Mouse (Mus musculus): ENCODE measurements around the gene Yrdc. TPM values are rescaled to one million over a fixed set of nuclear protein-coding genes. Genes with fewer than 3 reads are reported as not detected.

The Yrdc gene
- polyA plus RNA-seq, 1 experiment from 2014 or later: 39.6 TPM

- Histone ChIP-seq H3K4me1 (peaks cover 9% of the 10 kb centered on the region), H3K9me3 (no peaks in the 10 kb centered on the region), H3K36me3 (no peaks in the 10 kb centered on the region), H3K4me3 (no peak overlapping the region), H3K27ac (no peak overlapping the region), H3K4me2 (no peak overlapping the region), H3K9ac (no peak overlapping the region), H3K27me3 (peaks cover 91% of the 10 kb centered on the region)
- 29% methylated on average over 6 of the region's 6 CpGs for WGBS
- ATAC-seq (ENCODE audit: insufficient number of reproducible peaks, insufficient read depth, low FRiP score, low TSS enrichment, low read depth): no peak
These were observed 43.3 kb downstream of the Yrdc start for GRCm38 (mm10) chr4:124893769-124894168.

GRCm38 (mm10) chr4:124894508-124895428, 44.3 kb downstream of the Yrdc start:
- no peaks in the 10 kb centered on the region for H3K36me3 ChIP-seq
- peaks cover 12% of the 10 kb centered on the region for H3K4me1 ChIP-seq
- H3K27me3 ChIP-seq: peaks cover 93% of the 10 kb centered on the region
- no peak for ATAC-seq (ENCODE audit: insufficient number of reproducible peaks, insufficient read depth, low FRiP score, low TSS enrichment, low read depth)
- H3K9ac ChIP-seq: peak overlapping the region; percentile 40; the same call in 1 of the 2 replicates
- H3K4me3 ChIP-seq: peak overlapping the region; percentile 46
- H3K27ac ChIP-seq: no peak overlapping the region
- 2% methylated on average over 83 of the region's 83 CpGs for WGBS
- H3K9me3 ChIP-seq: no peaks in the 10 kb centered on the region
- peak overlapping the region; percentile 75 for H3K4me2 ChIP-seq

DNA sequence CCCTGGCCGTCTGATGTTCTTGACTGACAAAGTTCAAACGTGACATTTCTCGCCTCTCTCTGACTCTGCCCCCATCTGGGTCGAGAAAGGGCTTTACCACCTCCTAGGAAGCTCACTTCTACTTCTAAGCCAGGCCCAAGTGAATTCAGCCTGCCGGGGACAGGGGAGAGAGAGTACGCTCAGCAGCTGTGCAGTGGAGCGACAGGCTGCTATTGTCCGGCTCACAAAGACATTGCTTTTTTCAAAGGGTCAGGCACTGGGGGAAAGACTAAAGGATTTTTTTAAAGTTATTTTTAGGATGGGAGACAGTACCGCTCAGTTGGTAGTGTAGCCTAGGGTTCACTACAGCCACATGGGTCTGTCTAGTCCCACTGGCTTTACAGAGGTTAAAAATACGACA, 47.9 kb downstream of the Yrdc start:
- Histone ChIP-seq H3K27me3 (peaks cover 77% of the 10 kb centered on the region), H3K4me2 (no peak overlapping the region), H3K36me3 (no peaks in the 10 kb centered on the region), H3K9ac (no peak overlapping the region), H3K4me3 (no peak overlapping the region), H3K9me3 (no peaks in the 10 kb centered on the region), H3K4me1 (peaks cover 14% of the 10 kb centered on the region), H3K27ac (no peak overlapping the region)
- WGBS: 47% methylated on average over 10 of the region's 10 CpGs
- no peak for ATAC-seq (ENCODE audit: insufficient number of reproducible peaks, insufficient read depth, low FRiP score, low TSS enrichment, low read depth)

DNA sequence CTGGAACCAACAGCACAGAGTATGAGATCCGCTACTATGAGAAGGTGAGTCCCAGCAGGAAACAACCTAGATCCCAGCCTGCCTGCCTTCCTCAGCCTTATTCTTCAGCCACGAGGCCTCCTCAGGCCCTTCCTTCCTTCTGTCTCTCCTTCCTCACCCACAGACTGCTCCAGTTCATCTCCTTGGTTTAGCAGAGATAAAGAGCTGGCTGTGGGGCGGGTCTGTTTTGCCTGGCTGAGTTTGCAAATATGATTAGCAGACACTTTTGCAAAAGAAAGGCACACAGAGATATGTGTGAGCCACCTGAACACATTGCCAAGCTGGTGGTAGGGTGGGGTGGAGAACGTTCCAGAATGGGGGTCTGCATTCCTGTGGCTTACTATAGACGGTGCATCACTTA, 49.4 kb downstream of the Yrdc start:
- no peaks in the 10 kb centered on the region for H3K9me3 ChIP-seq

More for the DNA sequence above, 49.4 kb downstream of the Yrdc start:
- no peak for ATAC-seq (ENCODE audit: insufficient number of reproducible peaks, insufficient read depth, low FRiP score, low TSS enrichment, low read depth)
- WGBS: 43% methylated on average over 5 of the region's 5 CpGs
- no peak overlapping the region for H3K4me3 ChIP-seq
- H3K4me1 ChIP-seq: peaks cover 8% of the 10 kb centered on the region
- H3K9ac ChIP-seq: no peak overlapping the region
- no peaks in the 10 kb centered on the region for H3K36me3 ChIP-seq
- H3K4me2 ChIP-seq: no peak overlapping the region
- H3K27me3 ChIP-seq: peaks cover 62% of the 10 kb centered on the region
- no peak overlapping the region for H3K27ac ChIP-seq

Other genes starting within 250 kb of the Yrdc start
- gene 3100002H09Rik, start 239.9 kb upstream of the Yrdc start, polyA plus RNA-seq (2015; fragmentation: Nextera tagmentation; extraction: Ambion mirVana): not detected in 2 replicates
- 2.3 and 2.4 TPM in 2 replicates for gene Pou3f1, start 193.9 kb upstream of the Yrdc start, polyA plus RNA-seq (2015; fragmentation: Nextera tagmentation; extraction: Ambion mirVana)
- gene Utp11, start 157.1 kb upstream of the Yrdc start, polyA plus RNA-seq (2015; fragmentation: Nextera tagmentation; extraction: Ambion mirVana): 84.7 and 92.2 TPM in 2 replicates
- gene Fhl3, start 150.0 kb upstream of the Yrdc start, polyA plus RNA-seq (2015; fragmentation: Nextera tagmentation; extraction: Ambion mirVana): 17.0 and 19.5 TPM in 2 replicates
- gene Sf3a3, start 135.9 kb upstream of the Yrdc start, polyA plus RNA-seq (2015; fragmentation: Nextera tagmentation; extraction: Ambion mirVana): 177 and 186 TPM in 2 replicates
- 25.2 and 26.4 TPM in 2 replicates for gene Inpp5b, start 108.8 kb upstream of the Yrdc start, polyA plus RNA-seq (2015; fragmentation: Nextera tagmentation; extraction: Ambion mirVana)
- gene Mtf1, start 48.6 kb upstream of the Yrdc start, polyA plus RNA-seq (2015; fragmentation: Nextera tagmentation; extraction: Ambion mirVana): 11.9 and 12.9 TPM in 2 replicates
- gene 1110065P20Rik, start 517 bp downstream of the Yrdc start, polyA plus RNA-seq (2015; fragmentation: Nextera tagmentation; extraction: Ambion mirVana): 60.0 and 60.9 TPM in 2 replicates
- 1.2 and 1.4 TPM in 2 replicates for gene Maneal, start 11.5 kb downstream of the Yrdc start, polyA plus RNA-seq (2015; fragmentation: Nextera tagmentation; extraction: Ambion mirVana)
- 0.08 and 0.11 TPM in 2 replicates for gene Epha10, start 30.2 kb downstream of the Yrdc start, polyA plus RNA-seq (2015; fragmentation: Nextera tagmentation; extraction: Ambion mirVana)
- 18.1 and 20.3 TPM in 2 replicates for gene 9930104L06Rik, start 86.4 kb downstream of the Yrdc start, polyA plus RNA-seq (2015; fragmentation: Nextera tagmentation; extraction: Ambion mirVana)
- 133 and 141 TPM in 2 replicates for gene Cdca8, start 88.6 kb downstream of the Yrdc start, polyA plus RNA-seq (2015; fragmentation: Nextera tagmentation; extraction: Ambion mirVana)
- gene Rspo1, start 135.8 kb downstream of the Yrdc start, polyA plus RNA-seq (2015; fragmentation: Nextera tagmentation; extraction: Ambion mirVana): 18.8 and 21.2 TPM in 2 replicates
- 111 and 112 TPM in 2 replicates for gene Gnl2, start 165.9 kb downstream of the Yrdc start, polyA plus RNA-seq (2015; fragmentation: Nextera tagmentation; extraction: Ambion mirVana)
- 0.12 TPM in 1 of 2 replicates, not detected in the other for gene Dnali1, start 215.0 kb downstream of the Yrdc start, polyA plus RNA-seq (2015; fragmentation: Nextera tagmentation; extraction: Ambion mirVana)
- 31.9 and 32.9 TPM in 2 replicates for gene Snip1, start 216.0 kb downstream of the Yrdc start, polyA plus RNA-seq (2015; fragmentation: Nextera tagmentation; extraction: Ambion mirVana)
- gene Meaf6, start 234.5 kb downstream of the Yrdc start, polyA plus RNA-seq (2015; fragmentation: Nextera tagmentation; extraction: Ambion mirVana): 71.2 and 79.9 TPM in 2 replicates

Measured in embryonic facial prominence, embryonic 13.5 days (tissue).